Mouse (Mus musculus): ENCODE data around the gene Scube1.

- TF ChIP-seq POLR2A (IDR thresholded peaks at IDR 0.05; ENCODE audit: low read depth, low read length) (no peak), CTCF (IDR thresholded peaks at IDR 0.05; ENCODE audit: borderline replicate concordance, insufficient read depth, low read length) (no peak)
Measured at GRCm38 (mm10) chr15:83726741-83727140, 1.9 kb upstream of the Scube1 start.

Data from embryonic fibroblast, embryonic 13.5 days (primary cell).